Mouse (Mus musculus) cortical plate, adult 2 months (tissue): Measurements from ENCODE around the gene Six6. TPM values are rescaled to one million over a fixed set of nuclear protein-coding genes. Genes with fewer than 3 reads are reported as not detected.

Experiments used
- H3K27ac ChIP-seq: fragments of 200-500 bp; 2 replicates; pipeline ENCODE4 v1.5.1; 2012; ENCODE audit warnings: low read length, control low read depth, inconsistent platforms; ENCODE audit not compliant: insufficient read depth
- H3K4me1 ChIP-seq: fragments of 200-500 bp; 2 replicates; pipeline ENCODE4 v1.6.1; 2011; ENCODE audit warnings: low read length; ENCODE audit not compliant: control insufficient read depth, insufficient read depth
- H3K4me3 ChIP-seq: fragments of 200-500 bp; 2 replicates; pipeline ENCODE4 v1.5.1; 2011; ENCODE audit warnings: mild to moderate bottlenecking, low read length, control low read depth; ENCODE audit not compliant: insufficient read depth
- CTCF ChIP-seq: fragments of 200-500 bp; IDR thresholded peaks from 2 replicates; pipeline ENCODE4 v1.5.1; 2011; ENCODE audit warnings: mild to moderate bottlenecking, control low read depth, low read length; ENCODE audit not compliant: insufficient read depth; ENCODE audit errors: extremely low read depth
- POLR2A ChIP-seq: fragments of 200-500 bp; IDR thresholded peaks from 2 replicates; pipeline ENCODE4 v1.6.1; 2011; ENCODE audit warnings: mild to moderate bottlenecking, low read length, control low read depth; ENCODE audit not compliant: insufficient read depth; ENCODE audit errors: extremely low read depth
- polyA plus RNA-seq: library from polyadenylated mRNA; depleted of rRNA; stranded (reverse); fragments of >200 nt; gene quantifications from 2 replicates; pipeline ENCODE4 v1.2.3, GENCODE M21; 2012; rRNA removed

The Six6 gene
- polyA plus RNA-seq, 1 experiment: not detected

DNA sequence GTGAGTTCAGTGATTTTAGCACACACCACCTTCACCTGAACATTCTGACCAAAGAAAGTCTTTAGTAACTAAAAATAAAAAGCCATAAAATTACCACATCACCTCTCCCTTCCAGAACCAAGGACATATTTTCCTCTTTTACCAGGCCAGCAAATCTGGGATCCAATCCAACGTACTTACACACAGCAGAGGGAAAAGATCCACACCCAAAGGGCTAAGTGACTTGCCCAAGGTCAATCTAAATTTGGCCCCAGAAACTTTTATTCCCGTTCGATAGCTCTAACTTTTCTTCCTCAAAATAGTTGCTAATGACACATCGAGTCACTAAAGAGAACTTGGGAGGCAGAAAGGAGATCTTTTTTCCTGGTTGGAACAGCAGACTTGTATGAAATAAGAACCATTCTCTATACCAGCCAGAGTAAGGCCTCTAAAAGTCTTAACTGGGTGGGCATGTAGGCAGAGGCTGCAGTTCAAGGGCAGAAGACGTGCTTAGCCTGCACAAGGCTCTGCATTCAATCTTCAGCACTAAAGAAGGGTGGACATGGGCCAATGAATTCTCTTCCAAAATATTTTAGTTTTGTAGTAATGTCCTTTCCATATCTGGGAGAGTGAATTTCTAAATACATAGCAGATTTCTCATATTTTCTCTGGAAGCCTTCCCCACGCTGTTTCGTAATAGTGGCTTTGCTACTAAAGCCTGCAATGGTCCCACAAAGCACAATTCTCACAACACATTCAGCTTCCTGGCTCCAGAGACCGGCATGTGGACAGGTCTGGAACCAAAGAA is 43.6 kb downstream of the Six6 start:
- Histone ChIP-seq H3K27ac (no peak overlapping the region), H3K4me1 (no peaks in the 10 kb centered on the region), H3K4me3 (no peak overlapping the region)
- TF ChIP-seq CTCF: no peak
- TF ChIP-seq POLR2A: no peak

Other genes starting within 250 kb of the Six6 start
- 187 and 197 TPM in 2 replicates for gene Ppm1a, start 182.4 kb upstream of the Six6 start, polyA plus RNA-seq
- 25.3 and 27.4 TPM in 2 replicates for gene 4930447C04Rik, start 882 bp downstream of the Six6 start, polyA plus RNA-seq
- 0.11 and 0.44 TPM in 2 replicates for gene Six1, start 114.0 kb downstream of the Six6 start, polyA plus RNA-seq
- gene Six4, start 173.6 kb downstream of the Six6 start, polyA plus RNA-seq: 0.78 and 0.84 TPM in 2 replicates
- gene Mnat1, start 183.8 kb downstream of the Six6 start, polyA plus RNA-seq: 15.3 and 16.9 TPM in 2 replicates